Mouse (Mus musculus): ENCODE measurements around the gene Phf11a. TPM values are rescaled to one million over a fixed set of nuclear protein-coding genes. Genes with fewer than 3 reads are reported as not detected.
"Not testable (repeated sequence)": the region's sequence is repeated elsewhere in the genome, so short reads cannot be mapped to it uniquely, and the experiment has no call there.

The Phf11a gene
- total RNA-seq (2015) (7.3 and 8.0 TPM in 2 replicates), total RNA-seq (2017) (7.5 and 9.8 TPM in 2 replicates)

- ATAC-seq (ENCODE audit: poor library complexity, severe bottlenecking) = peak; percentile 97
These were observed at the start of gene Phf11a for GRCm38 (mm10) chr14:59297391-59297790. Gene Phf11a, minus strand, starts transcription at chr14:59297522.

- peak; percentile 96 for ATAC-seq (ENCODE audit: poor library complexity, severe bottlenecking)
These were observed 43.9 kb upstream of the Phf11a start, which contains the start of gene Phf11b for GRCm38 (mm10) chr14:59341189-59341588. Gene Phf11b, minus strand, starts transcription at chr14:59341351.

DNA sequence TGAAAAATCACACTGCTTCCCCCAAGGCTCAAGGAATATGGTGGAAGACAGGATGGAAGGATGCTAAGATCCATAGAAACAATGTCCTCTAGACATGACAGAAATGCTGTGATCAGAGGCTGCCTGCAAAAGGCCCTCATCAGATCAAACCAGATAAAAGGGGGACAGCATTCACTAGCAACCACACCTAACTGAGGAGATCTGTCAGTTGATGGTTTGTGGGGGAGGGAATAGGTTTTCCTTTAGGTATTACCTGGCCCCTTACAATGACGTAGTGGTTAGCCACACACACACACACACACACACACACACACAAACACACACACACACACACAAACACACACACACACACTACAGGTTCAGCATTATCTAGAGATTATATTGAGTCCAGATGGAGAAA is 42.2 kb upstream of the Phf11a start:
- no peak for ATAC-seq (ENCODE audit: poor library complexity, severe bottlenecking)

- not testable (repeated sequence) for ATAC-seq (ENCODE audit: poor library complexity, severe bottlenecking)
These were observed 38.7 kb upstream of the Phf11a start for GRCm38 (mm10) chr14:59336056-59336455.

DNA sequence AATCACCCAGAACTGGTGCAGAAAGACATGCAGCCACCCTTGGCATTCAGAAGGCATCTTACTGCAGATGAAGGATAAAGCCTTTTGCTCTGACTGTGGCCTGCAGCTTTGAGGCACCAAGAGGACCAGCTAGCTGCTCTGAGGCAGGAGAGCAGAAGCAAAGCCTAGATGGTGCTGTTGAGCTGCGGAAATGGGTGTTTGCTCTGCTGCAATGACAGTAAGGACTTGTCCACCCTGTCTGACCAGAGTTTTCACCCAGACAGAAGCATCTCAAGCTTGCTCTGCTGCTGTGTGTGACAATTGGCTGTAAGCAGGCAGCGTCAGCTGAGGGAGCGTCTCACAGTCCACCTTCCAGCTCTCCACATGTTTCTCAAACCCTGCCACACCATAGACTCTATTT is 33.2 kb upstream of the Phf11a start:
- peak; percentile 67 for ATAC-seq (ENCODE audit: poor library complexity, severe bottlenecking)

DNA sequence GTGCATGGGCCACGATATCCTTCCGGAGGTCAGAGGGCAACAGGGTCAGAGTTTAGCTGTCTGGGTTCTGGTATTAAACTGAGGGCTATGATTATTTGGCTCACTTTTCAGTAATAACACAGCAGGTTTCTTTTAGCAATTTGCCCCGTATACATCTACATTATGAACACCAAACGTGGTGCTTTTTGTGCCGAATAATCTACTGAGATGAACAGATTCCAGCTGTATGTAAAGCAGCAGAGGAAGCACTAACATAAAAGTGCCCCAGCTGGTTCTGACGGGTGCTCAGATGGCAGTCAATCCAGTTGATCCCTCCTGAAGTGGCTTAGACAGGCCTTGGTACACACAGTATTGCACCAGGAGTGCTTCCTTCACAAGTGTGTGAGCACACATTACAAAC is 22.6 kb upstream of the Phf11a start:
- not testable (repeated sequence) for ATAC-seq (ENCODE audit: poor library complexity, severe bottlenecking)

DNA sequence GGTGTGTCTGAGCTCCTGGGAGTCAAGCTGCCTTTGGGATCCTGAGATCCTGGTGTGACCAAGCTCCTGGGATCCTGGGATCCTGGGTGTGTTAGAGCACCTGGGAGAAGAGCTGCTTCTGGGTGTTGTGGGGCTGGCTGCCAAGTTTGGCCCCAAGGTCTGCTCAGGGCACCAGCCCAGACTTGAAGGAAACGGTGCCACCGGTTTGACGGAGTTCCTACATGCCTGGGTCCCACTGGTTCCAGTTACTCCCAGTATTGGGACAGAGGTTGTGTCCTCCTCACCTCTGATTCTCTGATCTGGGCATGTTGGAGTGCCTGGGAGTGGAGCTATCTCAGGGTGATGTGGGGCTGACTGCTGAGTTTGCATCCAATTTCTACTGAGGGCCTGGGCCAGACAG is 21.7 kb upstream of the Phf11a start:
- ATAC-seq (ENCODE audit: poor library complexity, severe bottlenecking) = not testable (repeated sequence)

DNA sequence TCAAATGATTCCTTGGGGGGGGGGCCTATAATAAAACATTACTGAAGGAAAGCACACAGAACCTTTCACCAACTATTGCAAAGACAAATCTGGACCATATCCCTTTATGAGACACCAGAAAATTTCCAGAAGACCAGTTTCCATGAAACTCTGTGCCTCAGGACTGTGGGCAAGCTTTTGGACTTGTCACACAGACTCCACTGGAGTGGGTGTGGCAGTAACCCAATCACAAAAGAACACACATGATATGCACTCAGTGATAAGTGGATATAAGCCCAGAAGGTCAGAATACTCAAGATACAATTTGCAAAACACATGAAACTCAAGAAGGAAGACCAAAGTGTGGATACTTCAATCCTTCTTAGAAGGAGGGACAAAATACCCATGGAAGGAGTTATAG is 5.6 kb downstream of the Phf11a start:
- ATAC-seq (ENCODE audit: poor library complexity, severe bottlenecking) = not testable (repeated sequence)

GRCm38 (mm10) chr14:59274961-59275360 is 22.4 kb downstream of the Phf11a start:
- ATAC-seq (ENCODE audit: poor library complexity, severe bottlenecking) = not testable (repeated sequence)

DNA sequence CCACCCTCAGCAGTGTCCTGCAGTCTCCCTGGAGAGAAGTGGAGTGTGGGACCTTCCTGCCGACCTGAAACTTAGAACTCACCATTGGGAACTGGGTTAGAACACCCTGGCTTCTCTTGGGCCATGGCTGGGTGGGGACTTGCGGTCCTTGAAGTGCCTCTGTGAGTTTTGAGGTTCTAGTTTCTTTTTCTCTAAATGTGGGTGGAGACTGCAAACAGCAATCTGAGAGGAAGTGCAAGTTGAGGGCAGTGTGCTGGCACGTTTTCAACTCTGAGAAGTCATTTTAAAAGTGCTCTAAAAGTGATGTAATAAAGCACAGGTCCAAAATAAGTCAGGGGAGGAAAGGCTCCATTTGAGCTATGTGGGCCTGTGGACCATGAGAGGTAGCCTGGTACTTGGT is 37.3 kb downstream of the Phf11a start, which contains the start of gene Gm6904:
Gene Gm6904, minus strand, starts transcription at position 161 of the 400 bp plus-strand sequence.
- peak; percentile 99 for ATAC-seq (ENCODE audit: poor library complexity, severe bottlenecking)

DNA sequence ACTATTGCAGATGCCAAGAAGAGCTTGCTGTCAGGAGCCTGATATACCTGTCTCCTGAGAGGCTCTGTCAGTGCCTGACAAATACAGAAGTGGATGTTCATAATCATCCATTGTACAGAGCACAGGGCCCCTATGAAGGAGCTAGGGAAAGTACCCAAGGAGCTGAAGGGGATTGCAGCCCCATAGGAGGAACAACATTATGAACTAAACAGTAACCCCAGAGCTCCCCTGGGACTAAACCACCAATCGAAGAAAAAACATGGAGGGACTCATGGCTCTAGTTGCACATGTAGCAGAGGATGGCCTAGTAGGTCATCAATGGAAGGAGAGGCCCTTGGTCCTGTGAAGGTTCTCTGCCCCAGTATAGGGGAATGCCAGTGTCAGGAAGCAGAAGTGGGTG is 41.5 kb downstream of the Phf11a start:
- ATAC-seq (ENCODE audit: poor library complexity, severe bottlenecking) = not testable (repeated sequence)

- ATAC-seq (ENCODE audit: poor library complexity, severe bottlenecking) = peak; percentile 52; the same call in 1 of the 2 replicates
These were observed 47.0 kb downstream of the Phf11a start for GRCm38 (mm10) chr14:59250350-59250749.

GRCm38 (mm10) chr14:59233635-59234034 is 63.7 kb downstream of the Phf11a start:
- ATAC-seq (ENCODE audit: poor library complexity, severe bottlenecking) = no peak

- peak; percentile 51 for ATAC-seq (ENCODE audit: poor library complexity, severe bottlenecking)
These were observed 65.3 kb downstream of the Phf11a start for GRCm38 (mm10) chr14:59232003-59232402.

GRCm38 (mm10) chr14:59230331-59230966 is 66.9 kb downstream of the Phf11a start:
- no peak for ATAC-seq (ENCODE audit: poor library complexity, severe bottlenecking)

- ATAC-seq (ENCODE audit: poor library complexity, severe bottlenecking) = no peak
These were observed 67.5 kb downstream of the Phf11a start for GRCm38 (mm10) chr14:59229822-59230221.

Other genes starting within 250 kb of the Phf11a start
- gene 1700129C05Rik, start 154.6 kb downstream of the Phf11a start, total RNA-seq (2015) = not detected in 2 replicates
- not detected in 2 replicates for gene 1700129C05Rik, start 154.6 kb downstream of the Phf11a start, total RNA-seq (2017)
- gene Gm5142, start 118.8 kb downstream of the Phf11a start, total RNA-seq (2015) = not detected in 2 replicates
- gene Gm5142, start 118.8 kb downstream of the Phf11a start, total RNA-seq (2017) = not detected in 2 replicates
- 28.0 and 32.7 TPM in 2 replicates for gene Rcbtb1, start 96.3 kb downstream of the Phf11a start, total RNA-seq (2015)
- gene Rcbtb1, start 96.3 kb downstream of the Phf11a start, total RNA-seq (2017) = 16.7 and 19.7 TPM in 2 replicates
- 1.4 TPM in 1 of 2 replicates, not detected in the other for gene Gm6904, start 37.3 kb downstream of the Phf11a start, total RNA-seq (2015)
- gene Gm6904, start 37.3 kb downstream of the Phf11a start, total RNA-seq (2017) = not detected in 2 replicates
- gene Phf11b, start 43.8 kb upstream of the Phf11a start, total RNA-seq (2015) = 28.6 and 31.1 TPM in 2 replicates
- gene Phf11b, start 43.8 kb upstream of the Phf11a start, total RNA-seq (2017) = 38.6 and 43.7 TPM in 2 replicates
- gene Phf11d, start 67.9 kb upstream of the Phf11a start, total RNA-seq (2015) = 8.1 and 12.3 TPM in 2 replicates
- gene Phf11d, start 67.9 kb upstream of the Phf11a start, total RNA-seq (2017) = 17.4 and 20.1 TPM in 2 replicates
- 1.8 and 2.9 TPM in 2 replicates for gene Phf11c, start 97.9 kb upstream of the Phf11a start, total RNA-seq (2015)
- gene Phf11c, start 97.9 kb upstream of the Phf11a start, total RNA-seq (2017) = 1.7 and 2.5 TPM in 2 replicates
- gene Setdb2, start 143.4 kb upstream of the Phf11a start, total RNA-seq (2015) = 40.4 and 40.9 TPM in 2 replicates
- 34.0 and 40.5 TPM in 2 replicates for gene Setdb2, start 143.4 kb upstream of the Phf11a start, total RNA-seq (2017)
- gene Cab39l, start 143.4 kb upstream of the Phf11a start, total RNA-seq (2015) = 34.5 and 36.8 TPM in 2 replicates
- 29.9 and 30.7 TPM in 2 replicates for gene Cab39l, start 143.4 kb upstream of the Phf11a start, total RNA-seq (2017)